Mouse (Mus musculus) heart, embryonic 16.5 days (tissue): ENCODE results near the gene Pik3r6. TPM values are rescaled to one million over a fixed set of nuclear protein-coding genes. Genes with fewer than 3 reads are reported as not detected.

Source experiments
- ATAC-seq: fragments of 200-750 bp; cut with Nextera tagmentation; replicated peaks from 2 replicates; pipeline ENCODE4 v1.8.0; 2017; ENCODE audit warnings: moderate number of reproducible peaks; ENCODE audit not compliant: insufficient read depth, low FRiP score; ENCODE audit errors: extremely low read depth
- H3K27ac ChIP-seq: fragments of 300-500 bp; sonication (generic); 2 replicates; pipeline ENCODE4 v1.5.1; 2014; ENCODE audit warnings: mild to moderate bottlenecking, low read length, control low read depth, moderate library complexity
- H3K27me3 ChIP-seq: fragments of 300-500 bp; sonication (generic); 2 replicates; pipeline ENCODE4 v1.6.1; 2014; ENCODE audit warnings: low read length, mixed read lengths; ENCODE audit not compliant: control insufficient read depth, insufficient read depth
- H3K36me3 ChIP-seq: fragments of 300-500 bp; sonication (generic); 2 replicates; pipeline ENCODE4 v1.6.1; 2014; ENCODE audit not compliant: control insufficient read depth, insufficient read depth
- H3K4me1 ChIP-seq: fragments of 300-500 bp; sonication (generic); 2 replicates; pipeline ENCODE4 v1.6.1; 2014; ENCODE audit warnings: low read length, mixed read lengths; ENCODE audit not compliant: control insufficient read depth, insufficient read depth
- H3K4me2 ChIP-seq: fragments of 300-500 bp; sonication (generic); 2 replicates; pipeline ENCODE4 v1.6.1; 2014; ENCODE audit warnings: low read depth, mild to moderate bottlenecking, control low read depth, low read length
- H3K4me3 ChIP-seq: fragments of 300-500 bp; sonication (generic); 2 replicates; pipeline ENCODE4 v1.5.1; 2014; ENCODE audit warnings: mild to moderate bottlenecking, control low read depth, low read length
- H3K9ac ChIP-seq: fragments of 300-500 bp; sonication (generic); 2 replicates; pipeline ENCODE4 v1.6.1; 2014; ENCODE audit warnings: low read length, control low read depth
- H3K9me3 ChIP-seq: fragments of 300-500 bp; sonication (generic); replicated peaks from 2 replicates; pipeline ENCODE4 v1.6.1; 2016; ENCODE audit warnings: low read length; ENCODE audit not compliant: control insufficient read depth
- WGBS: fragments of 180-500 bp; shearing (Covaris S2); extraction: QIAGEN DNeasy Blood & Tissue Kit; methylation state at CpG from one replicate; pipeline ENCODE4 v1.1.7; 2014; 5-methylcytosine and 5-hydroxymethylcytosine counted together
- polyA plus RNA-seq: library from polyadenylated mRNA; unstranded; fragments of >200 nt; fragmentation: Nextera tagmentation; extraction: Ambion mirVana; gene quantifications from 2 replicates; pipeline ENCODE4 v1.2.1, GENCODE M21; 2015

Pik3r6 gene
- polyA plus RNA-seq, 1 experiment from 2014 or later = 5.6 TPM

- Histone ChIP-seq H3K27ac (no peak overlapping the region), H3K9me3 (no peaks in the 10 kb centered on the region; the same call in 1 of the 2 replicates), H3K4me1 (no peaks in the 10 kb centered on the region), H3K27me3 (no peaks in the 10 kb centered on the region), H3K9ac (no peak overlapping the region), H3K4me2 (no peak overlapping the region), H3K4me3 (no peak overlapping the region), H3K36me3 (no peaks in the 10 kb centered on the region)
- no peak for ATAC-seq
- 47% methylated on average over 3 of the region's 3 CpGs for WGBS
Observed at GRCm38 (mm10) chr11:68513969-68514368, 11.2 kb downstream of the Pik3r6 start.

DNA sequence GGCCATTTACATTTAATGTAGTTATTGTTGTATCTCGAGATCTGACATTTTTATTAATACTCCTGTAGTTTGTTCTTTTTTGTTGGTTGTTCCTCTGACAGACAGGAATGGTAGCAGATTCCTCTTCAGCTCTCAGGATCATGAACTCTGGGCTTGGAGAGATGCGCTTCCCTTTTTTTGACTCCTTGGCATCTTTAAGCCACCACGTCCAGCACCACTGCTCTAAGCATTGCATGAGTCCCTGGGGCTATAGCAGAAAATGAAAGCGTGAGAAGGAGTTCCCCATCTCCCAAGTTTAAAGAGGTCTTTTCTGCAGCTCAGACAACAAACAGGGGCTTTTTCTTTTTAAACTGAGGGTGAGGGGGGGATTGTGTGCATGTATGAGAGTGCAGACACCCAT, 16.5 kb downstream of the Pik3r6 start:
- no peak overlapping the region for H3K9ac ChIP-seq
- H3K27me3 ChIP-seq = no peaks in the 10 kb centered on the region
- H3K4me2 ChIP-seq = no peak overlapping the region
- H3K27ac ChIP-seq = no peak overlapping the region
- peaks cover 5% of the 10 kb centered on the region; the same call in 1 of the 2 replicates for H3K9me3 ChIP-seq
- ATAC-seq = no peak
- H3K4me1 ChIP-seq = no peaks in the 10 kb centered on the region
- no peaks in the 10 kb centered on the region for H3K36me3 ChIP-seq
- H3K4me3 ChIP-seq = no peak overlapping the region
- 81% methylated on average over 4 of the region's 4 CpGs for WGBS

- no peak for ATAC-seq
- Histone ChIP-seq H3K4me3 (no peak overlapping the region), H3K27me3 (no peaks in the 10 kb centered on the region), H3K4me1 (no peaks in the 10 kb centered on the region), H3K9ac (no peak overlapping the region), H3K27ac (no peak overlapping the region), H3K9me3 (peaks cover 5% of the 10 kb centered on the region; the same call in 1 of the 2 replicates), H3K36me3 (no peaks in the 10 kb centered on the region), H3K4me2 (no peak overlapping the region)
- WGBS = 88% methylated on average over 5 of the region's 5 CpGs
Observed at GRCm38 (mm10) chr11:68519815-68520214, 17.0 kb downstream of the Pik3r6 start.

GRCm38 (mm10) chr11:68520439-68520838, 17.6 kb downstream of the Pik3r6 start:
- no peaks in the 10 kb centered on the region for H3K4me1 ChIP-seq
- WGBS = 74% methylated on average over 2 of the region's 2 CpGs
- H3K27me3 ChIP-seq = no peaks in the 10 kb centered on the region
- no peaks in the 10 kb centered on the region for H3K36me3 ChIP-seq
- H3K9me3 ChIP-seq = peaks cover 5% of the 10 kb centered on the region; the same call in 1 of the 2 replicates
- no peak overlapping the region for H3K4me3 ChIP-seq
- no peak overlapping the region for H3K9ac ChIP-seq
- no peak overlapping the region for H3K27ac ChIP-seq
- no peak for ATAC-seq
- H3K4me2 ChIP-seq = no peak overlapping the region

- H3K4me2 ChIP-seq = no peak overlapping the region
- peaks cover 5% of the 10 kb centered on the region; the same call in 1 of the 2 replicates for H3K9me3 ChIP-seq
- WGBS = 79% methylated on average over 5 of the region's 5 CpGs
- H3K36me3 ChIP-seq = no peaks in the 10 kb centered on the region
- no peaks in the 10 kb centered on the region for H3K27me3 ChIP-seq
- no peaks in the 10 kb centered on the region for H3K4me1 ChIP-seq
- H3K27ac ChIP-seq = no peak overlapping the region
- no peak overlapping the region for H3K4me3 ChIP-seq
- no peak overlapping the region for H3K9ac ChIP-seq
- no peak for ATAC-seq
Observed at GRCm38 (mm10) chr11:68521352-68521751, 18.5 kb downstream of the Pik3r6 start.

DNA sequence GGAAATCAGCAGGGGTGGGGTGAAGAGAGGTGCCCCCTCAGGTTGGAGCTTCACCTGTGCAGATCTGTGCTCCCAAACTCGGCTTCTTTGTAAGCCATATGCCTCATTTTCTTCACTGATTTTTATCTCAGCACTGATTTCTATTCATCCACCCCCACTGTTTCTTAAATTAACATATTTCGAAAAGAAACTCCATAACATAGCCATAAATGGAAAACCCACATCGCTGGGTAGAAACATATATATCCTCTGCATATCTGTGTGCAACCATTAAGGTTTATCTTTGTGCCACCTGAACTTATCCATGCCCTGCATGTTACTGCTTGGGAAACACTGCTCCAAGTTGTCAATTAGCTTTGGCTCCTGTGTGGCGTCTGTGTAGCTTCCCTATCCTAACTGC, 23.6 kb downstream of the Pik3r6 start:
- no peak overlapping the region for H3K4me2 ChIP-seq
- no peak overlapping the region for H3K9ac ChIP-seq
- no peaks in the 10 kb centered on the region for H3K36me3 ChIP-seq
- no peak for ATAC-seq
- no peaks in the 10 kb centered on the region for H3K9me3 ChIP-seq
- no peak overlapping the region for H3K27ac ChIP-seq
- no peaks in the 10 kb centered on the region; the same call in 1 of the 2 replicates for H3K27me3 ChIP-seq
- WGBS = 71% methylated on average over 4 of the region's 4 CpGs
- H3K4me1 ChIP-seq = no peaks in the 10 kb centered on the region
- H3K4me3 ChIP-seq = no peak overlapping the region

DNA sequence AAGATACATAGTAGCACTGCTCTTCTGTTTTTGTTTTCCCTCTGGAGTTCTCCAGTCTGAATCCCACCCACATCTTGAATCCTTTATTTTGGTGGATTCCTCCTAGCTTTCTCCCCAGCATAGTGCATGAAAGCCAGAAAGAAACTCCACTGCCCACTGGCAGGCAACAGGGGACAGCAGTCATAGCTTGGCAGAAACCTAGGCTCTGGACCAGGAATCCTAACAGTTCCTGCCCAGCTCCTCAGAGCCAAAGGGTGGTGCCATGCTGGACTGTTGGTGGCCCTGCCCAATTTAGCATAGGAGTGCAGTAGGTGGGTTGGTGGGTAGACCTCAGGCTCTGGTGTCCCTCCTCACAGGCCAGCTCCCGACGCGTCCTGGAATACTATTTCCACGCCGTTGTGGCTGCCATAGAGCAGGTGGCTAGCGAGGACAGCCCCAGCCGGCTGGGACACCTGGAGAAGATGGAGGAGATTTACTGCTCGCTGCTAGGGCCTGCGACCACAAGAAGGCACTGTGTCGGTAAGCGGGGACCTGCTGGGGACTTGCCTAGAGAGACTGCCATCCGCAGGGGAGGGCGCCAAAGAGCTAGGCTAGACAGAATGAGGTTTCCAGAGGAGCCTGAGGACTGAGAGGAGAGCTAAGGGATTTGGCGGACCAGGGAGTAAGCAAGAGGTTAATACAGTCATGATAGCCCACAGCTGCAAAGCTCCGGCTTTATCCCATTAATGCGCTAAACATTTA, 28.4 kb downstream of the Pik3r6 start:
- no peak overlapping the region for H3K9ac ChIP-seq
- no peaks in the 10 kb centered on the region for H3K36me3 ChIP-seq
- H3K27ac ChIP-seq = no peak overlapping the region
- H3K27me3 ChIP-seq = no peaks in the 10 kb centered on the region; the same call in 1 of the 2 replicates
- 0 out of 2 replicates have a peak, but pooled peaks cover 4% of the 10 kb centered on the region for H3K4me1 ChIP-seq
- no peak overlapping the region for H3K4me3 ChIP-seq
- H3K4me2 ChIP-seq = no peak overlapping the region
- 30% methylated on average over 16 of the region's 16 CpGs for WGBS
- ATAC-seq = peak; percentile 69; the same call in 1 of the 2 replicates
- no peaks in the 10 kb centered on the region for H3K9me3 ChIP-seq

GRCm38 (mm10) chr11:68531941-68532535, 29.2 kb downstream of the Pik3r6 start:
- Histone ChIP-seq H3K36me3 (no peaks in the 10 kb centered on the region), H3K4me3 (no peak overlapping the region), H3K4me1 (0 out of 2 replicates have a peak, but pooled peaks cover 4% of the 10 kb centered on the region), H3K27me3 (no peaks in the 10 kb centered on the region; the same call in 1 of the 2 replicates), H3K27ac (no peak overlapping the region), H3K9ac (no peak overlapping the region), H3K4me2 (no peak overlapping the region), H3K9me3 (no peaks in the 10 kb centered on the region)
- WGBS = 46% methylated on average over 11 of the region's 11 CpGs
- no peak for ATAC-seq

GRCm38 (mm10) chr11:68532773-68533172, 30.0 kb downstream of the Pik3r6 start:
- H3K36me3 ChIP-seq = no peaks in the 10 kb centered on the region
- ATAC-seq = no peak
- no peaks in the 10 kb centered on the region for H3K9me3 ChIP-seq
- 66% methylated on average over 5 of the region's 5 CpGs for WGBS
- no peak overlapping the region for H3K4me3 ChIP-seq
- H3K9ac ChIP-seq = no peak overlapping the region
- no peaks in the 10 kb centered on the region; the same call in 1 of the 2 replicates for H3K27me3 ChIP-seq
- H3K27ac ChIP-seq = no peak overlapping the region
- no peak overlapping the region for H3K4me2 ChIP-seq
- 0 out of 2 replicates have a peak, but pooled peaks cover 4% of the 10 kb centered on the region for H3K4me1 ChIP-seq
